Mouse (Mus musculus): ENCODE data around the gene Parp16. TPM values are rescaled to one million over a fixed set of nuclear protein-coding genes. Genes with fewer than 3 reads are reported as not detected.
A peak's percentile ranks its signal among the peaks of the same experiment; 100 is the strongest.
"Not testable (repeated sequence)": the region's sequence is repeated elsewhere in the genome, so short reads cannot be mapped to it uniquely, and the experiment has no call there.

The Parp16 gene
- polyA plus RNA-seq, 1 experiment from 2014 or later = 6.9 TPM

DNA sequence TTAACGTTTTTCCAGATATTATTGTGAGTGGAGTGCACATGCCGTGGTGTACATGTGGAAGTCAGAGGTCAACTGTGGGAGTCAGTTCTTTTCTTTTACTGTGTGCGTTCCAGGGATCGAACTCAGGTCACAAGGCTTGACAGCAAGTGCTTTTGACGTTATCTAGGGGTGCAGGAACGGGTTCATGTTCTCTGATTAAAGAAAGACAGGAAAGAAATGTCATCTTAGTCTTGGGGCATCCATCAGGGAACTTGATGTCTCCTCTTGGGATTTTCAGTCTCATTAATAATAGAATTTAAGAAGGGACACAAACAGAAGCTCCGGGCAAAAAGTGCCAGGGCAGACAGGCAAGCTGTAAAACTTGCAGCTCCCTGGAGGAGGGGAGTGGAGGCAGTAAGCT is 4.6 kb downstream of the Parp16 start:
- WGBS = 55% methylated on average over 7 of the region's 7 CpGs
- no peak overlapping the region for H3K4me2 ChIP-seq (ENCODE audit: low read depth, low read length)
- H3K4me3 ChIP-seq (ENCODE audit: low read depth, low read length) = no peak overlapping the region
- no peak for ATAC-seq (ENCODE audit: low read depth)
- H3K9me3 ChIP-seq (ENCODE audit: control insufficient read depth, low read length) = no peaks in the 10 kb centered on the region
- H3K9ac ChIP-seq (ENCODE audit: low read depth, low read length) = no peak overlapping the region
- peak overlapping the region; percentile 48 for H3K27ac ChIP-seq (replicated peaks; ENCODE audit: low read depth, low read length)
- H3K36me3 ChIP-seq (ENCODE audit: control insufficient read depth, insufficient read depth, low read length) = no peaks in the 10 kb centered on the region
- DNase-seq (ENCODE audit: low spot score) = no peak
- no peaks in the 10 kb centered on the region for H3K27me3 ChIP-seq (replicated peaks; ENCODE audit: control insufficient read depth, insufficient read depth, low read length)
- peaks cover 3% of the 10 kb centered on the region; the same call in 1 of the 2 replicates for H3K4me1 ChIP-seq (ENCODE audit: control insufficient read depth, insufficient read depth, low read length)

DNA sequence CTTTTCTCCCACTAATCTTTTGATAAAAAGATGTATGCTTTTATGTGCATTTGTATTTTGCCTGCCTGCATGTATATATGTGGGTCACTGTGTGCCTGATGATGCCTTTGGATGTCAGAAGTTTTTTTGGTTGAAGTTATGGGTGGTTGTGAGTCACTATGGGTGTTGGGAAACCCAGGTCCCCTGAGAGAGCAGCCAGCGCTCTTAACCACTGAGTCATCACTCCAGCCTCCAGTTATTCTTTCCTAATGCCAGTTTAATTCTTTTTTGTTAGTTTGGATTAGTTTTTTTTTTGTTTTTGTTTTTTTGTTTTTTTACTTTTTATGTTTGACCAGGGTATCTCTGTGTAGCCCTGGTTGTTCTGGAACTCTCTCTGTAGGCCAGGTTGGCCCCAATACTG is 5.5 kb downstream of the Parp16 start:
- H3K4me1 ChIP-seq (ENCODE audit: control insufficient read depth, insufficient read depth, low read length) = no peaks in the 10 kb centered on the region; the same call in 1 of the 2 replicates
- no peak for ATAC-seq (ENCODE audit: low read depth)
- WGBS = 59% methylated on average over 1 of the region's 1 CpGs
- H3K4me3 ChIP-seq (ENCODE audit: low read depth, low read length) = no peak overlapping the region
- no peak overlapping the region for H3K4me2 ChIP-seq (ENCODE audit: low read depth, low read length)
- peak overlapping the region; percentile 82 for H3K27ac ChIP-seq (replicated peaks; ENCODE audit: low read depth, low read length)
- no peaks in the 10 kb centered on the region for H3K27me3 ChIP-seq (replicated peaks; ENCODE audit: control insufficient read depth, insufficient read depth, low read length)
- no peak overlapping the region for H3K9ac ChIP-seq (ENCODE audit: low read depth, low read length)
- H3K9me3 ChIP-seq (ENCODE audit: control insufficient read depth, low read length) = no peaks in the 10 kb centered on the region
- no peak for DNase-seq (ENCODE audit: low spot score)
- no peaks in the 10 kb centered on the region for H3K36me3 ChIP-seq (ENCODE audit: control insufficient read depth, insufficient read depth, low read length)

DNA sequence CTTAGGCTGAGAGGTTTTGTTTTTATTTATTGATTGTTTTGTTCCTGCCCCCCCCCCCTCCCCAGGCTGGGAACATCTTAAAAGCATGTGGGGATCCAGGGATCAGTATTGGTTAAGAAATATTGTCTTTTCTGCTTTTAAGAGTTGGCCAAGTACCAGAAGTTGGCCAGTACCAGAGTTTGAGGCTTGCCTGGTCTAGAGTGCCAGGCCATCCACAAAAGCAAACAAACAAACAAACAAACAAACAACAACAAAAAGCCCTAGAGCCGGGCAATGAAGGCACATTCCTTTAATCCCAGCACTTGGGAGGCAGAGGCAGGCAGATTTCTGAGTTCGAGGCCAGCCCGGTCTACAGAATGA is 5.8 kb downstream of the Parp16 start:
- DNase-seq (ENCODE audit: low spot score) (no peak), ATAC-seq (ENCODE audit: low read depth) (no peak)
- Histone ChIP-seq H3K4me3 (ENCODE audit: low read depth, low read length) (no peak overlapping the region), H3K9me3 (ENCODE audit: control insufficient read depth, low read length) (no peaks in the 10 kb centered on the region), H3K27ac (replicated peaks; ENCODE audit: low read depth, low read length) (peak overlapping the region; percentile 82), H3K9ac (ENCODE audit: low read depth, low read length) (no peak overlapping the region), H3K36me3 (ENCODE audit: control insufficient read depth, insufficient read depth, low read length) (no peaks in the 10 kb centered on the region), H3K4me1 (ENCODE audit: control insufficient read depth, insufficient read depth, low read length) (no peaks in the 10 kb centered on the region; the same call in 1 of the 2 replicates), H3K27me3 (replicated peaks; ENCODE audit: control insufficient read depth, insufficient read depth, low read length) (no peaks in the 10 kb centered on the region), H3K4me2 (ENCODE audit: low read depth, low read length) (no peak overlapping the region)
- WGBS = 29% methylated on average over 3 of the region's 3 CpGs

DNA sequence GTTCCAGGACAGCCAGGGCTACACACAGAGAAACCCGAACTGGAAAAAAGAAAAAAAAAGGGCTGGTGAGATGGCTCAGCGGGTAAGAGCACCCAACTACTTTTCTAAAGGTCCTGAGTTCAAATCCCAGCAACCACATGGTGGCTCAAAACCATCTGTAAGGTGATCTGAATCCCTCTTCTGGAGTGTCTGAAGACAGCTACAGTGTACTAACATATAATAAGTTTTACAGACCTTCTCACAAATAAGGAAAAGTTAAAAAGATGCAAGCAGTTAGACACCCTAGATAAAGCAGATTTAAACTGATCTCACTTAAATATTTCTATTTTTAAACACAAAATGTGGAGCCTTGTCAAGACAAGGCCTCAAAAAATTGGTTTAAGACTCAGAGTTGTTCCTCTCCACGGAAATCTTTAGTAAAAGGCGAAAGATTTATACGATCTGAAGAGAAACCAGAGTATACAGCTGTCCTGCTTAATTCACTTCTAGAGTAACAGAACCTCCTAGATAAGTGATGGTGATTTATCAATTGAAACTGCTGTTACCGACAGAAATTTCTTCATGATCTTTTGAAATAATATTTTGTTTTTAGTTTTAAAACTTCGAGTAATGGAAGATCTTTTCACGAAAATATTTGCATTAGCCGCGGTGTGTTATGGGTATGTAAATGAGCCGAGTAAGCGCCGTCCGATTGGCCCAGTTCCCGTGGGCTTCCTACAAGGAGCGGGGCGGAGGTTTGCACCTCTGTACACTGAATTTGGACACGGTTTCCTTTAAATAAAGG is 6.4 kb downstream of the Parp16 start:
- H3K9ac ChIP-seq (ENCODE audit: low read depth, low read length) = peak overlapping the region; percentile 62
- H3K36me3 ChIP-seq (ENCODE audit: control insufficient read depth, insufficient read depth, low read length) = no peaks in the 10 kb centered on the region
- WGBS = under 1% methylated on average over 18 of the region's 18 CpGs
- H3K9me3 ChIP-seq (ENCODE audit: control insufficient read depth, low read length) = no peaks in the 10 kb centered on the region
- peak overlapping the region; percentile 43 for H3K4me3 ChIP-seq (ENCODE audit: low read depth, low read length)
- no peaks in the 10 kb centered on the region for H3K27me3 ChIP-seq (replicated peaks; ENCODE audit: control insufficient read depth, insufficient read depth, low read length)
- ATAC-seq (ENCODE audit: low read depth) = peak; percentile 91
- DNase-seq (ENCODE audit: low spot score) = peak; percentile 96
- peak overlapping the region; percentile 82 for H3K27ac ChIP-seq (replicated peaks; ENCODE audit: low read depth, low read length)
- H3K4me1 ChIP-seq (ENCODE audit: control insufficient read depth, insufficient read depth, low read length) = no peaks in the 10 kb centered on the region
- H3K4me2 ChIP-seq (ENCODE audit: low read depth, low read length) = peak overlapping the region; percentile 69

DNA sequence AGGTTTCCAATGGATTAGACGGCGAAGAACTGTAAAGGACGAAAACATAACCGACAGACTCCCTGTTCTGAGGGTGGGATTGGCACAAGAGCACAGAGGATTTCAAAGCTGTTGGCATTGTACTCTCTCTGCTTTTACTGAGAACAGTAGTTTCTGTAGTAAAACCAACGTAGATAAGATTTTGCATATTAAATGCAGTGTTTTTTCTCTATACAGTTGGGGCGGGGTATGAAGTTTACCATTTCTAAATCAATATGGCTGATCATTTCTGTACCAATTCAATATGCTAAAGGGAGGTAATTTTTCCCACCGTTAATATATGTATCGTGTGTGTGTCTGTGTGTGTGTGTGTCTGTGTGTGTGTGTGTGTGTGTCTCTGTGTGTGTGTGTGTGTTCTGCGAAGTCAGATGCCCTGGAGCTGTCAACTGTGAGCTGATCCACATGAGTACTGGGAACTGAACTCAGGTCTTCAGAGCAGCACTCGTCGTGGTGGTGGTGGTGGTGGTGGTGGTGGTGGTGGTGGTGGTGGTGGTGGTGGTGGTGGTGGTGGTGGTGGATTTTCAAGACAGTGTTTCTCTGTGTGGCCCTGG is 7.1 kb downstream of the Parp16 start:
- Histone ChIP-seq H3K9ac (ENCODE audit: low read depth, low read length) (peak overlapping the region; percentile 62), H3K27ac (replicated peaks; ENCODE audit: low read depth, low read length) (peak overlapping the region; percentile 82)
- 27% methylated on average over 11 of the region's 11 CpGs for WGBS

DNA sequence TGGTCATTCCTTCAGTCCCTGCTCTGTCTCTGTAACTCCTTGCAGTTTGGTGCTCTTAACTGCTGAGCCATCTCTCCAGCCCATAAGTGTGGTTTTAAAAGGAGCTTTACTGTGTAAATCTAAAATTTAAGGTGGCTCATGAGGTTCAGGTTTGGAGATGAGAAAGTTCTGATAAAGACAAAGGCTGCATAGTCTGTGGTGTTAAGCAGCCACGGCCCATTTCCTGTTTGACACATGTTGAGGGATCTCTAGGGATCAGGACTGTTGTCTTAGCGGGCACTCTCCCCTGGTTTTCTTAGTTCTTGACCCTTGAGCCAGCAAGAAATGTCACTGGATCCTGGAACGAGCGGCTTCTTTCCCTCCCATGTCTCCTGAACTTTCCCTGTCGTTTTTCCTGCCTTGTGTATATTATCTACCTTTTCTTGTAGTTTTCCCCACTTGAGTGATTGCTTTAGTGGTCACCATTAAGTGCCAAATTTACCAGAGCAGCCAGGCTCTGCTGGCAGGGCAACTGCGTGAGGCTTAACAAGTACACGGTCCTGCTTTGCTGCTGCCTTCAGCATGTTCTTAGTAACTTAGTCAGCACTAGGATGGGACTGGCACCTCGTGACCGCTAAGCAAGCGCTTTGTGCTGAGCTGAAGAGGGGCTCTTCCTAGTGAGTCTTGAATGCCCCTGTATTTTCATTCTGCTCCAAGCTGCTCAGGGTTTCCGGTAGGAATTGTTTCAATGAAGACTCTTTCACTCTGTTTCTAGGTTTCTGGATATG is 10.1 kb downstream of the Parp16 start:
- Histone ChIP-seq H3K27ac (replicated peaks; ENCODE audit: low read depth, low read length) (no peak overlapping the region), H3K4me2 (ENCODE audit: low read depth, low read length) (no peak overlapping the region), H3K36me3 (ENCODE audit: control insufficient read depth, insufficient read depth, low read length) (no peaks in the 10 kb centered on the region), H3K27me3 (replicated peaks; ENCODE audit: control insufficient read depth, insufficient read depth, low read length) (no peaks in the 10 kb centered on the region), H3K9me3 (ENCODE audit: control insufficient read depth, low read length) (no peaks in the 10 kb centered on the region), H3K4me3 (ENCODE audit: low read depth, low read length) (no peak overlapping the region), H3K9ac (ENCODE audit: low read depth, low read length) (no peak overlapping the region), H3K4me1 (ENCODE audit: control insufficient read depth, insufficient read depth, low read length) (no peaks in the 10 kb centered on the region)
- no peak for DNase-seq (ENCODE audit: low spot score)
- no peak for ATAC-seq (ENCODE audit: low read depth)
- 50% methylated on average over 11 of the region's 11 CpGs for WGBS

More for the DNA sequence above, 7.1 kb downstream of the Parp16 start:
- Histone ChIP-seq H3K9me3 (ENCODE audit: control insufficient read depth, low read length) (no peaks in the 10 kb centered on the region), H3K27me3 (replicated peaks; ENCODE audit: control insufficient read depth, insufficient read depth, low read length) (no peaks in the 10 kb centered on the region), H3K4me2 (ENCODE audit: low read depth, low read length) (peak overlapping the region; percentile 69), H3K4me1 (ENCODE audit: control insufficient read depth, insufficient read depth, low read length) (no peaks in the 10 kb centered on the region), H3K36me3 (ENCODE audit: control insufficient read depth, insufficient read depth, low read length) (no peaks in the 10 kb centered on the region), H3K4me3 (ENCODE audit: low read depth, low read length) (peak overlapping the region; percentile 43)
- DNase-seq (ENCODE audit: low spot score) (no peak), ATAC-seq (ENCODE audit: low read depth) (no peak)

DNA sequence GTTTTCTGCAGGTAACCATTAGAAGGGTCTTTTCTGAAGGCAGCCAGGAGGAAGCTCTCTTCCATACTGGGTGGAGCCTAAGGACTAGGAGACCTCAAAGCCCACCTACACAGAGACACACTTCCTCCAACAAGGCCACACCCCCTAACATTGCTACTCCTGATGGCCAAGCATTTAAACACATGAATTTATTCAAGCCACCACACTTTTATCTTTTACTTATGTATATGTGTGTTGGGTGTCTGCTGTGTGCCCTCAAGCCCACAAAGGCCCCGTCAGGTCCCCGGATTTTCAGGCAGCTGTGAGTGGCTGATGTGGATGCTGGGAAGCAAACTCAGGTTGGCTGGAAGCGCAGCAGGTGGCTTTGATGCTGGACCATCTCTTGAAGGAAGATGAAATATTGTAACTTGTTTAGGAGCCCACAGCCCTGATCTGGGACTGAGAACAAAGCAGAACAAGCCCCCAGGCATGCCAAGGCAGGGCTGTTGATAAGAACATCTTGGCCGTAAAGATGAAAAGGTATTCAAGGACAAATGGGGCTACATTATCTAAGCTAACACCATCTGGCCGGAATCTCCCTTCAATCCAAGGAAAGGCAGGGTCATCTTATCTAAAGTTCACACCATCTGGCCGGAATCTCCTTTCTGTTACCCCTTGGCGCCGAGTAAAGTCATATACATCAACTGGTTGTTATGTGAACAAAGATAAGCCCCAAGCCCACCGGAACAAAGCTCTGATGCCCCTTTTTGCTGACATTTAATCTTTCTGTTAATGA is 12.1 kb downstream of the Parp16 start:
- H3K27ac ChIP-seq (replicated peaks; ENCODE audit: low read depth, low read length); ATAC-seq (ENCODE audit: low read depth); H3K9ac ChIP-seq (ENCODE audit: low read depth, low read length); H3K9me3 ChIP-seq (ENCODE audit: control insufficient read depth, low read length); H3K4me1 ChIP-seq (ENCODE audit: control insufficient read depth, insufficient read depth, low read length); H3K4me3 ChIP-seq (ENCODE audit: low read depth, low read length); H3K4me2 ChIP-seq (ENCODE audit: low read depth, low read length); H3K36me3 ChIP-seq (ENCODE audit: control insufficient read depth, insufficient read depth, low read length); DNase-seq (ENCODE audit: low spot score); H3K27me3 ChIP-seq (replicated peaks; ENCODE audit: control insufficient read depth, insufficient read depth, low read length): not testable (repeated sequence)
- WGBS = 87% methylated on average over 9 of the region's 9 CpGs

All from embryonic facial prominence, embryonic 14.5 days (tissue).